In genomic region chr9:58011027-58011426, GRCm38 (mm10) we compare ENCODE assay signal across 15 mouse cellular contexts. TPM values are rescaled to one million over a fixed set of nuclear protein-coding genes. Genes with fewer than 3 reads are reported as not detected.
DNase-seq lines count a peak whose midpoint lies in the region; ATAC-seq lines count a peak whose summit lies in the region.
"Had no signal": no experiment of that assay in that cellular context is flagged by ENCODE, and none has a peak within 500 bp of the region (broad histone marks: within the 10 kb centered on the region; RNA-seq: fewer than 3 reads in every experiment).

No protein-coding gene starts in this region.

- peak overlapping the region; percentile 8; the same call in 1 of the 2 replicates for H3K4me2 ChIP-seq in kidney, embryonic 15.5 days
- no peak overlapping the region for H3K4me2 ChIP-seq in embryonic facial prominence, embryonic 15.5 days (replicated peaks)
- H3K4me2 ChIP-seq: heart, embryonic 12.5 days had no signal

- ATAC-seq in kidney, embryonic 15.5 days (replicated peaks; ENCODE audit: low FRiP score): 0 out of 2 replicates have a peak, but pooled peaks have one; percentile 12
- 0 out of 2 replicates have a peak, but pooled peaks have one; percentile 31 for ATAC-seq in embryonic facial prominence, embryonic 15.5 days (ENCODE audit: insufficient number of reproducible peaks, low FRiP score, low TSS enrichment, low read depth)
- ATAC-seq: hindbrain, postnatal 0 days had no signal

- H3K27ac ChIP-seq in kidney, embryonic 15.5 days: no peak overlapping the region
- H3K27ac ChIP-seq in embryonic facial prominence, embryonic 15.5 days (replicated peaks): no peak overlapping the region
- H3K27ac ChIP-seq: hindbrain, postnatal 0 days had no signal

- no peak overlapping the region for H3K4me3 ChIP-seq in kidney, embryonic 15.5 days (replicated peaks)
- H3K4me3 ChIP-seq in embryonic facial prominence, embryonic 15.5 days (replicated peaks): no peak overlapping the region
- H3K4me3 ChIP-seq: heart, embryonic 12.5 days; megakaryocyte, embryonic 14.5 days; myocyte had no signal

- peaks cover under 1% of the 10 kb centered on the region; the same call in 1 of the 2 replicates for H3K27me3 ChIP-seq in kidney, embryonic 15.5 days
- H3K27me3 ChIP-seq in embryonic facial prominence, embryonic 15.5 days: no peaks in the 10 kb centered on the region
- H3K27me3 ChIP-seq: CH12.LX; heart, embryonic 12.5 days had no signal

- no peak overlapping the region for H3K9ac ChIP-seq in kidney, embryonic 15.5 days
- no peak overlapping the region for H3K9ac ChIP-seq in embryonic facial prominence, embryonic 15.5 days
- H3K9ac ChIP-seq: heart, embryonic 12.5 days had no signal

- DNase-seq in kidney, adult 18-20 months: no peak
- peak; percentile 89 for DNase-seq in 416B (ENCODE audit: low read depth)
- peak; percentile 85 for DNase-seq in ZHBTc4 (ENCODE audit: low read depth, low spot score)
- no peak for DNase-seq in cerebellum, adult 8-10 months
- no peak for DNase-seq in gastrocnemius, postnatal 25 days
- DNase-seq in cerebellum, adult 9-11 months: no peak
- DNase-seq: cerebellum, adult 2 months had no signal

- WGBS in kidney, embryonic 15.5 days: 27% methylated on average over 7 of the region's 7 CpGs
- WGBS in embryonic facial prominence, embryonic 15.5 days: 43% methylated on average over 7 of the region's 7 CpGs

- H3K36me3 ChIP-seq in kidney, embryonic 15.5 days: no peaks in the 10 kb centered on the region
- H3K36me3 ChIP-seq in embryonic facial prominence, embryonic 15.5 days: no peaks in the 10 kb centered on the region
- H3K36me3 ChIP-seq: heart, embryonic 12.5 days had no signal

- H3K9me3 ChIP-seq in kidney, embryonic 15.5 days (replicated peaks): no peaks in the 10 kb centered on the region
- H3K9me3 ChIP-seq in embryonic facial prominence, embryonic 15.5 days (replicated peaks): no peaks in the 10 kb centered on the region
- H3K9me3 ChIP-seq: heart, embryonic 12.5 days; megakaryocyte, embryonic 14.5 days had no signal

- H3K4me1 ChIP-seq in kidney, embryonic 15.5 days: peaks cover 42% of the 10 kb centered on the region
- H3K4me1 ChIP-seq in embryonic facial prominence, embryonic 15.5 days: peaks cover 5% of the 10 kb centered on the region; the same call in 1 of the 2 replicates

RNA-seq across cellular contexts. Expression of gene Cyp11a1, which starts 4.8 kb away (rescaled TPM):
- 15.7 and 46.0 TPM in 2 replicates for polyA plus RNA-seq in kidney, embryonic 15.5 days (2015; fragmentation: Nextera tagmentation; extraction: Ambion mirVana)
- 9.8 and 9.9 TPM in 2 replicates for polyA plus RNA-seq in embryonic facial prominence, embryonic 15.5 days (2015; fragmentation: Nextera tagmentation; extraction: Ambion mirVana)
- total RNA-seq in gastrocnemius, postnatal 25 days (2021): under 1 TPM; 0.15 to 0.32 TPM
- total RNA-seq: liver, adult 2 months had no signal
- polyA plus RNA-seq: heart, embryonic 12.5 days; liver, adult 2 months had no signal

RNA-seq across cellular contexts. Expression of gene Stra6, which starts 52.6 kb away (rescaled TPM):
- 28.0 and 29.7 TPM in 2 replicates for polyA plus RNA-seq in kidney, embryonic 15.5 days (2015; fragmentation: Nextera tagmentation; extraction: Ambion mirVana)
- 8.7 and 13.9 TPM in 2 replicates for polyA plus RNA-seq in embryonic facial prominence, embryonic 15.5 days (2015; fragmentation: Nextera tagmentation; extraction: Ambion mirVana)
- total RNA-seq in gastrocnemius, postnatal 25 days (2021): under 1 TPM; 0.38 to 0.41 TPM
- total RNA-seq: liver, adult 2 months had no signal
- polyA plus RNA-seq: liver, adult 2 months had no signal

Comparison
In these comparisons a context has a peak if more than half of its experiments do, and no peak if none do; other contexts are left out.
1. DNase-seq: peak in 416B (single experiment) and ZHBTc4 (single experiment); none in kidney, adult 18-20 months (single experiment), cerebellum, adult 8-10 months (single experiment), gastrocnemius, postnatal 25 days (single experiment) and cerebellum, adult 9-11 months (single experiment).